Comparison of ENCODE assay signal across 12 mouse cellular contexts in genomic region chr9:69419476-69419875, GRCm38 (mm10). TPM values are rescaled to one million over a fixed set of nuclear protein-coding genes. Genes with fewer than 3 reads are reported as not detected.
DNase-seq lines count a peak whose midpoint lies in the region; ATAC-seq and TF ChIP-seq lines count a peak whose summit lies in the region.
"Had no signal": no experiment of that assay in that cellular context is flagged by ENCODE, and none has a peak within 500 bp of the region (broad histone marks: within the 10 kb centered on the region; RNA-seq: fewer than 3 reads in every experiment).

No protein-coding gene starts in this region.

- no peak for ATAC-seq in kidney, embryonic 15.5 days (replicated peaks; ENCODE audit: low FRiP score)
- ATAC-seq in midbrain, postnatal 0 days (ENCODE audit: low FRiP score), result no peak
- ATAC-seq in midbrain, embryonic 16.5 days, result no peak
- ATAC-seq: activated CD4-positive, CD25-positive, alpha-beta regulatory T cell, adult 4 months had no signal

- TF ChIP-seq CTCF in midbrain, postnatal 0 days (IDR thresholded peaks at IDR 0.05), result peak; percentile 77

- no peaks in the 10 kb centered on the region for H3K4me1 ChIP-seq in kidney, embryonic 15.5 days
- H3K4me1 ChIP-seq in midbrain, postnatal 0 days (ENCODE audit: insufficient read depth, low read length), result no peaks in the 10 kb centered on the region
- H3K4me1 ChIP-seq in midbrain, embryonic 16.5 days (ENCODE audit: control insufficient read depth, insufficient read depth, low read length), result no peaks in the 10 kb centered on the region
- H3K4me1 ChIP-seq: liver, embryonic 13.5 days had no signal

- no peak overlapping the region for H3K9ac ChIP-seq in kidney, embryonic 15.5 days
- H3K9ac ChIP-seq in midbrain, postnatal 0 days (replicated peaks; ENCODE audit: low read length, poor library complexity, severe bottlenecking), result no peak overlapping the region
- H3K9ac ChIP-seq in midbrain, embryonic 16.5 days (ENCODE audit: low read depth, low read length), result no peak overlapping the region
- H3K9ac ChIP-seq: liver, embryonic 13.5 days had no signal

- no peaks in the 10 kb centered on the region for H3K27me3 ChIP-seq in kidney, embryonic 15.5 days
- no peaks in the 10 kb centered on the region for H3K27me3 ChIP-seq in midbrain, postnatal 0 days (ENCODE audit: insufficient read depth, low read length)
- H3K27me3 ChIP-seq in midbrain, embryonic 16.5 days (ENCODE audit: control insufficient read depth, insufficient read depth, low read depth, low read length), result no peaks in the 10 kb centered on the region
- H3K27me3 ChIP-seq: liver, embryonic 13.5 days had no signal

- H3K4me2 ChIP-seq in kidney, embryonic 15.5 days, result no peak overlapping the region
- no peak overlapping the region for H3K4me2 ChIP-seq in midbrain, postnatal 0 days (ENCODE audit: low read depth, low read length, poor library complexity, severe bottlenecking)
- H3K4me2 ChIP-seq in midbrain, embryonic 16.5 days (ENCODE audit: low read length), result no peak overlapping the region
- H3K4me2 ChIP-seq: liver, embryonic 13.5 days had no signal

- peaks cover 80% of the 10 kb centered on the region for H3K36me3 ChIP-seq in kidney, embryonic 15.5 days
- peaks cover 8% of the 10 kb centered on the region for H3K36me3 ChIP-seq in midbrain, postnatal 0 days (ENCODE audit: insufficient read depth, low read length)
- H3K36me3 ChIP-seq in midbrain, embryonic 16.5 days (ENCODE audit: control insufficient read depth, insufficient read depth, low read length), result 0 out of 2 replicates have a peak, but pooled peaks cover 2% of the 10 kb centered on the region

- no peaks in the 10 kb centered on the region for H3K9me3 ChIP-seq in kidney, embryonic 15.5 days (replicated peaks)
- H3K9me3 ChIP-seq in midbrain, postnatal 0 days (ENCODE audit: low read length), result no peaks in the 10 kb centered on the region
- no peaks in the 10 kb centered on the region for H3K9me3 ChIP-seq in midbrain, embryonic 16.5 days (replicated peaks; ENCODE audit: control insufficient read depth, low read length, poor library complexity, severe bottlenecking)
- H3K9me3 ChIP-seq: liver, embryonic 13.5 days had no signal

- no peak overlapping the region for H3K4me3 ChIP-seq in kidney, embryonic 15.5 days (replicated peaks)
- no peak overlapping the region for H3K4me3 ChIP-seq in midbrain, postnatal 0 days (ENCODE audit: low read depth, low read length)
- H3K4me3 ChIP-seq in midbrain, embryonic 16.5 days (ENCODE audit: low read depth, low read length), result no peak overlapping the region
- H3K4me3 ChIP-seq: liver, embryonic 13.5 days had no signal

- 91% methylated on average over 1 of the region's 1 CpGs for WGBS in kidney, embryonic 15.5 days
- 92% methylated on average over 1 of the region's 1 CpGs for WGBS in midbrain, postnatal 0 days
- 97% methylated on average over 1 of the region's 1 CpGs for WGBS in midbrain, embryonic 16.5 days

- no peak overlapping the region for H3K27ac ChIP-seq in kidney, embryonic 15.5 days
- no peak overlapping the region for H3K27ac ChIP-seq in midbrain, postnatal 0 days (ENCODE audit: low read depth, low read length)
- no peak overlapping the region for H3K27ac ChIP-seq in midbrain, embryonic 16.5 days (ENCODE audit: low read length)
- H3K27ac ChIP-seq: liver, embryonic 13.5 days had no signal

- DNase-seq in adrenal gland, postnatal 14 days, result peak; percentile 24
- DNase-seq in adrenal gland, postnatal 4 days (ENCODE audit: low spot score in 2 of 2), result no peak
- DNase-seq in kidney, postnatal 10 days, result peak; percentile 37
- peak; percentile 50 for DNase-seq in midbrain, postnatal 0 days (ENCODE audit: low spot score)
- DNase-seq in thymus, postnatal 14 days, result peak; percentile 35
- DNase-seq in cerebellum, adult 9-11 months, result no peak
- DNase-seq: cerebellum, adult 11-12 months; gastrocnemius, postnatal 36 days; liver, embryonic 13.5 days had no signal

RNA-seq across cellular contexts. Expression of gene Ice2, which starts 21.8 kb away (rescaled TPM):
- total RNA-seq in adrenal gland, postnatal 14 days (2021), result 14.3 and 16.3 TPM in 2 replicates
- 10 to 100 TPM; 20.4 to 20.8 TPM for total RNA-seq in adrenal gland, postnatal 4 days (2021)
- 21.3 and 23.4 TPM in 2 replicates for polyA plus RNA-seq in kidney, embryonic 15.5 days (2015; fragmentation: Nextera tagmentation; extraction: Ambion mirVana)
- 7.3 and 8.9 TPM in 2 replicates for total RNA-seq in midbrain, postnatal 0 days (2014; rRNA removed)
- 4.9 and 5.0 TPM in 2 replicates for polyA plus RNA-seq in midbrain, postnatal 0 days (2015; fragmentation: Nextera tagmentation; extraction: Ambion mirVana)
- polyA plus RNA-seq in midbrain, embryonic 16.5 days (2015; fragmentation: Nextera tagmentation; extraction: Ambion mirVana), result 9.8 and 11.7 TPM in 2 replicates

RNA-seq across cellular contexts. Expression of gene Anxa2, which starts 33.9 kb away (rescaled TPM):
- total RNA-seq in adrenal gland, postnatal 14 days (2021), result 302 and 335 TPM in 2 replicates
- total RNA-seq in adrenal gland, postnatal 4 days (2021), result 100 to 1,000 TPM; 338 to 365 TPM
- 567 and 614 TPM in 2 replicates for polyA plus RNA-seq in kidney, embryonic 15.5 days (2015; fragmentation: Nextera tagmentation; extraction: Ambion mirVana)
- total RNA-seq in midbrain, postnatal 0 days (2014; rRNA removed), result 68.4 and 73.2 TPM in 2 replicates
- polyA plus RNA-seq in midbrain, postnatal 0 days (2015; fragmentation: Nextera tagmentation; extraction: Ambion mirVana), result 69.2 and 79.1 TPM in 2 replicates
- polyA plus RNA-seq in midbrain, embryonic 16.5 days (2015; fragmentation: Nextera tagmentation; extraction: Ambion mirVana), result 95.3 and 96.4 TPM in 2 replicates

Comparison
In these comparisons a context has a peak if more than half of its experiments do, and no peak if none do; other contexts are left out.
1. DNase-seq: peak in adrenal gland, postnatal 14 days (single experiment), kidney, postnatal 10 days (single experiment), midbrain, postnatal 0 days (single experiment) and thymus, postnatal 14 days (single experiment); none in adrenal gland, postnatal 4 days (0 of 2) and cerebellum, adult 9-11 months (single experiment).